Mouse (Mus musculus) neural tube, embryonic 10.5 days (tissue): ENCODE measurements around the gene Txnrd3.

Experiments used
- DNase-seq: peaks from one replicate; pipeline ENCODE4 v3.0.0-alpha.2; 2017; ENCODE audit warnings: low spot score; ENCODE audit errors: extremely low spot score

Gene Txnrd3

DNA sequence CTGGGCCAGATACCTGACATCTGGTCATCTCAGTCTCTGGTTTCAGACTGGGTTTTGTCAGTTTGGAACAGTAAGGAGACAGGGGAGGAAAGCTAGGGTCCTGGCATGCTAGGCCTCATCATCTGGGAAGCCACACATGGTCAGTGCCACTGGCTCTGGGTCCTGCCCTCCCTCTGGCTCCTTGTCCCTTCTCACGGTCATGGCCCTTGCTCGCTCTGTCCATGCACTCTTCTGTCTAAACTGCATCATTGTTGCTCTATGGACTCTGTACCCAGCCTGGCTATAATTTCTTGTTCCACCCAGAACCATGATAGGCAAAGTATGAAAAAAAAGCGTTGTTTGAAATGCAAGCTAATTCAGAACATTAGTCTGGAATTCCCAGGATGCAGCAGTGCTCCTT is 11.2 kb downstream of the Txnrd3 start:
- no peak for DNase-seq

- DNase-seq = no peak
Measured at GRCm38 (mm10) chr6:89658342-89658741, 14.6 kb downstream of the Txnrd3 start.

GRCm38 (mm10) chr6:89658931-89659330 is 15.1 kb downstream of the Txnrd3 start:
- DNase-seq = no peak

DNA sequence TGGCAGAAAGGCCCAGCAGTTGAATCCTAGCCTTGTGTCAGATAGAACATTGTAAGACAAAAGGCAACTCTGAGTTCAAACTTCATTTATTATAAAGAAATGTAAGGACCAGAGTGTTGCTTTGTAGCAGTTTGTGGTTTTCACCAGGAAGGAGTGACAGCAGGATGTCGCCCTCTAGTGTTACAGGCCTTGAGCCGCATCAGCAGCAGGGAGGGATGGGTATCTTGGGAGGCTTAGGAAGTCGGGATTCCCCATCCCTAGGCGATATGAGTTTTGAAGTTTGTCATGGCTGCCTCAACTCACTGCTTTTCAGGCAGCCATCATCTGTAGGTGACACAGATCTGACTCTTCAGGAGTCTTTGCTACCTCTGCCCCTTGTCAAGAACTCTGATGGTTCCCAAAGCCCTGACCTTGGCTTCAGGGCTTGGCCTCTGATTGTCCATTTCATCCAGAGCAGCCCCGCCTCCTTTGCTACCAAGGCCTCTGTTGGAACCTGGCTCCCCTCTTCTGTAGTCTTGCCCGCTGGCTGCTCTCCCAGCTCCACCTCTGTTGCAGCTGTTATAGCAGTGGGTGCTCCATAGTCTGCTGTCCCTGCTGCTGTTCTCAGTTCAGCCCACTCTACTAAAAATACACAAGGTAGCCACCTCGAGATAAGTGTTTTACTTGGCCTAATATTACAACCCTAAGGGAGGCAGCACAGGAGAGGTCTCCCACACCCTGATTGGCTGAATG is 16.1 kb downstream of the Txnrd3 start:
- DNase-seq = no peak

DNA sequence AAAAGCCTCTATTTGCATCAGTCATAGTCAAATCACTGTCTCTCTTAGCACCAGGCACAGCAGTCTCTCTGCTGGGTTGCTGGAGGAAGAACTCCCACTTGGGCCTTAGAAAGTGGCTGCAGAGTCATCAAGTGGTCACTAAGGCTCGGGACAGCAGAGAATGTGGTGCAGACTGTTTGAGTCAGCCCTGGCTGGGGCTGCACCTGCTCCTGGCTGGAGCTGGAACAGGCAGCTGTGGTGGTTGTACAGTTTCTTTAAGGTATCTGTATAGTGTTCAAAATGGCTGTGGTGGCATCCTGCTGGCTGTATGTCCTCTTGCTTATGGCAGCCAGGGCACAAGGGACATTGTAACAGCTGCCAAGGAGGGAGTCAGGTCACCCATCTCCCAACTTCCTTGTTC is 16.7 kb downstream of the Txnrd3 start:
- DNase-seq = no peak

GRCm38 (mm10) chr6:89662521-89662920 is 18.7 kb downstream of the Txnrd3 start:
- no peak for DNase-seq

GRCm38 (mm10) chr6:89665155-89665554 is 21.4 kb downstream of the Txnrd3 start:
- DNase-seq = no peak

- DNase-seq = no peak
Measured at GRCm38 (mm10) chr6:89665667-89666066, 21.9 kb downstream of the Txnrd3 start.

- no peak for DNase-seq
Measured at GRCm38 (mm10) chr6:89666976-89667375, 23.2 kb downstream of the Txnrd3 start.

GRCm38 (mm10) chr6:89669556-89669955 is 25.8 kb downstream of the Txnrd3 start:
- no peak for DNase-seq

GRCm38 (mm10) chr6:89671431-89671830 is 27.6 kb downstream of the Txnrd3 start:
- DNase-seq = no peak

GRCm38 (mm10) chr6:89672641-89673040 is 28.9 kb downstream of the Txnrd3 start:
- no peak for DNase-seq

DNA sequence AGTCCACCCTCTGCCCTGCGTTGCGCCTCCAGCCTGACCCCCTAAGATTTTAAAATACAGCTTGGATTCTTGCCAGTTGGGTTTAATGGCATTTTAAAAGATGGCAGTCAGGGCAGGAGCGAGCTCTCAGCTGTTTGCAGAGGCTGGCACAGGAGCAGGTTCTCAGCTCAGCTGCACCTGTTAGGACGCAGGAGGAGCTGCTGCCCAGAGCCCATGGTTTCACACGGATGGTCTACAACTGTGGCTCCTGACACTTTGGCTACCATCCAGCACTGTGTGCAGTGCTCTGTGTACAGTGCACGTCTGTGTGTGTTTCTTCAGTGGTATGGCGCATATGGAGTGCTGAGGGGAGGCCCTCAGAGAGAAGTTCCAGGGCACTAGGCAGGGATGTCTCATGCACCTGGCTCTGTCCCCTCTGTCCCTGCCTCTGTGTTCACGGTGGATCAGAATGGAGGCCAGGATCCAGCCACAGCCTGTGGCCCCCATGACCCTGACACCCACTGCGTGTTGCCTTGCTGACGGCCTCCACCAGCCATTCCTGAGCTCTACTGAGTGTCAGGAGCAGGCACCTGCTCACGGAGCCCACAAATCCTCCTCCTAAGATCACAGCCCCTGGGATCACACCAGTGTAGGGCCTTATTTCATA is 29.5 kb downstream of the Txnrd3 start:
- no peak for DNase-seq

- no peak for DNase-seq
Measured at GRCm38 (mm10) chr6:89678522-89678921, 34.7 kb downstream of the Txnrd3 start.

DNA sequence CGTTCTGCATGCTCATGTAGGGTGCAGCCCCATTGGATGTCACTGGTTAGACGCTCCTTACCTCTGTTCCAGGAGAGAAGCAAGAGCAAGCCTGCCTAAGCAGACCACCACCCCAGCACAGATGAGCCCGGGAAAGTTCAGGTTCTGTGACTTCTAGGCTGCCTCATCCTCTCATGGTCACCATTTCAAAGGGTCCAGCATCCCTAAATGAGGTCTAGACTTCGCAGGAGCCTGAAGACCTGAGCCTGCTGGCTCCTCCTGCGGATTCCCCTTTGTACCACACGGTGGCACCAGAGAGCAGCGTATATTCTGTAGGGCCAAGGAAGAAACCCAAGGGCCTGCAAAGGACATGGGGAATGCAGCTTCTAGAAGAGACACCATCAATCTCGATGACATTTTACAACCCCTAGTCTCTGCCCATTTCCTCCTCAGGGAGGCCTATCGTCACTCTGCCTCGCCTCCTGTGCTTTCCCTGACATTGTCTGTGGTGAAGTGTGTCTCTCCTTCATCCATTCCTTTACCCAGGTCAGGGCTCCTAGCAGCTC is 35.6 kb downstream of the Txnrd3 start:
- DNase-seq = peak; percentile 75

DNA sequence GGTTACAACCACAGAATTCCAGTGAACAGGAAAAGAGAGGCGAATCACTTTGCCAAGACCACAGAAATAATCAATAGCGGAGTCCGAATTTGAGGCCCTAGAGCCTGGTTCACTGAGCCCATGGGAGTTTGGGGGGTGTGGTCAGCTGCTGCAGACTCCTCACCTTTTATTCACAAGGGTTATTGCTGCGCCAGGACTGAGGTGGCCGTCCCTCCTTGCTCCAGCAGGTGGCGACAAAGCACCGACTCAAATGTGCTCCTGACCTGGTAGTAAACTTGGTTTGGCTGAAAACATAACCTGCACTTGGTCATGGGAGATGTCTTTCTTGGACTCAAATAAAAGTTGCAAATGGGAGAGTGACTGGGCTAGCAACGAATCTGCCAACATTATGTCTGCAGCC is 36.4 kb downstream of the Txnrd3 start:
- DNase-seq = peak; percentile 84

DNA sequence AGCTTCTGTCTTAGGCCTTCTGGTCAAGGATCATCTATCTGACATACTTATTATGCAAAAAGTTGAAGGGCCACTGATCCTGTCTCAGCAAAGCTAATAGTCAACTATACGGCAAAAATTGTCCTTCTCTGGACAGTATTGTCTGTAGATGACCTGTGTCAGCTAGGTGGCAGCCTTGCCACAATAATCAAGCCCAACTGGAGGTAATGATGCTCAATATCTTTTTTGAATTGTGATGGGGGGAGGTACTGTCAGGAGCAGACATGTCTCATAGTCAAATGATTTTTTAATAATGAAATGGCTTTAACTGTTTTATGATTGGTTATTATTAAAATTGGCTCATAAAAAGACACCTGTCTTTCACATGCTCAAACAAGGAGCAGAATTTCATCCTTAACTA is 40.4 kb downstream of the Txnrd3 start:
- DNase-seq = no peak

- no peak for DNase-seq
Measured at GRCm38 (mm10) chr6:89687100-89687499, 43.3 kb downstream of the Txnrd3 start.

- no peak for DNase-seq
Measured at GRCm38 (mm10) chr6:89706624-89707023, 62.8 kb downstream of the Txnrd3 start.

DNA sequence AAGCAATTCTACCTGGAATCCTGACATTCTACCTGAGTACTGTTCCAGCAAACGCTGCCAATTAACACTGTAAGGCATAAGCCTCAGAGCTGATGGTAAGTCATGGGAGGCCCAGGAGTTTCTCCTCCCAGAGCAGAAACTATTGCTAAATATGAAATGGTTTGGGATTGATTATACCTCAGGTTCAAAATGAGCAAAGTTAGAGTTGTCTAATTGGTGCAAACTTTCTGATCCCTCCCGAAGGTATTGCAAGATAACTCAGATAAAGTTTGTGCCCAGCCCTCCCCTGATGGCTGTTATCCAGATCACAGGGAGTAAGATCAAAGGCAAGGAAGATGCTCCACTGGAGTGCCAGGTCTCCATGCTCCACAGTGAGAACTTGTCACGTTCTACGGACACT is 63.5 kb downstream of the Txnrd3 start, which contains the start of gene Vmn1r40:
Gene Vmn1r40, plus strand, starts transcription at position 301 of the 400 bp plus-strand sequence.
- no peak for DNase-seq

DNA sequence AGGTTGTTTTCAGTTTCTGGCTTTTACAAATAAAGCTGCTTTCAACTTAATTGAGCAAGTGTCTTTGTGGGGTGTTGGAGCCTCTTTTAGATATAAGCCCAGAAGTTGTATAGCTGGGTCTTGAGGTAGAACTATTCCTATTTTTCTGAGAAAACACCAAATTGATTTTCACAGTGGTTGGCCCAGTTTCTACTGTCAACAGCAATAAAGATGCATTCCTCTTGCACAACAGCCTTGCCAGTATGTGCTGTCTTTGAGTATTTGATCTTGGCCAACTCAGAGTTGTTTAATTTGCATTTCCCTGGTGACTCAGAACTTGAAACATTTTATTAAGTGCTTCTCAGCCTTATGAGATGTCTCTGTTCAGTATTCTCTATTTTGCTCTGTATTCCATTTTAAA is 74.3 kb downstream of the Txnrd3 start:
- DNase-seq = no peak
